Mouse (Mus musculus) MEL (cell line): ENCODE measurements around the gene Osbp2.

Experiments used
- CHD2 ChIP-seq: IDR thresholded peaks from 2 replicates; pipeline ENCODE4 v1.6.1; 2011; ENCODE audit warnings: low read length, improper control_type of control experiment
- CTCF ChIP-seq, 3 experiments: IDR thresholded peaks in 2 of 3; conservative IDR thresholded peaks in 1 of 3; 2 replicates each; pipeline ENCODE4 v1.5.1; 2011 to 2012; ENCODE audit warnings: low read length in 3 of 3, low read depth in 2 of 3, mild to moderate bottlenecking in 2 of 3, improper control_type of control experiment in 1 of 3, inconsistent platforms in 1 of 3, mixed read lengths in 1 of 3, moderate library complexity in 1 of 3; ENCODE audit not compliant: control insufficient read depth in 1 of 3, insufficient read depth in 1 of 3, poor library complexity in 1 of 3, severe bottlenecking in 1 of 3
- KAT2A ChIP-seq: conservative IDR thresholded peaks from 2 replicates; pipeline ENCODE4 v1.6.1; 2012; ENCODE audit warnings: low read depth, low read length, improper control_type of control experiment, inconsistent platforms
- MAX ChIP-seq: IDR thresholded peaks from 2 replicates; pipeline ENCODE4 v1.6.1; 2011; ENCODE audit warnings: low read length, improper control_type of control experiment
- MAZ ChIP-seq: IDR thresholded peaks from 2 replicates; pipeline ENCODE4 v1.6.1; 2012; ENCODE audit warnings: low read depth, mild to moderate bottlenecking, inconsistent platforms, low read length, improper control_type of control experiment
- MYC ChIP-seq: IDR thresholded peaks from 2 replicates; pipeline ENCODE4 v1.6.1; 2011; ENCODE audit warnings: low read depth, mild to moderate bottlenecking, low read length, improper control_type of control experiment, moderate library complexity
- NELFE ChIP-seq: IDR thresholded peaks from 2 replicates; pipeline ENCODE4 v1.6.1; 2011; ENCODE audit warnings: low read depth, low read length, improper control_type of control experiment
- NRF1 ChIP-seq: IDR thresholded peaks from 2 replicates; pipeline ENCODE4 v1.6.1; 2014; ENCODE audit warnings: low read depth, mild to moderate bottlenecking, inconsistent platforms, low read length, improper control_type of control experiment, moderate library complexity; ENCODE audit not compliant: poor library complexity, insufficient read depth, severe bottlenecking
- POLR2A ChIP-seq, 2 experiments: IDR thresholded peaks; 2 replicates each; pipeline ENCODE4 v1.6.1; 2011 to 2012; ENCODE audit warnings: low read length in 2 of 2, mild to moderate bottlenecking in 2 of 2, control low read depth in 1 of 2, improper control_type of control experiment in 1 of 2, low read depth in 1 of 2, moderate library complexity in 1 of 2; ENCODE audit not compliant: control insufficient read depth in 1 of 2, insufficient read depth in 1 of 2, poor library complexity in 1 of 2
- POLR2AphosphoS5 ChIP-seq: IDR thresholded peaks from 2 replicates; pipeline ENCODE4 v1.6.1; 2012; ENCODE audit warnings: low read depth, borderline replicate concordance, mild to moderate bottlenecking, inconsistent platforms, low read length, moderate library complexity, mixed read lengths
- TAL1 ChIP-seq: IDR thresholded peaks from 2 replicates; pipeline ENCODE4 v1.6.1; 2012; ENCODE audit warnings: mild to moderate bottlenecking, inconsistent platforms, low read length, moderate library complexity, mixed read lengths
- TBP ChIP-seq: IDR thresholded peaks from 2 replicates; pipeline ENCODE4 v1.8.0; 2011; ENCODE audit warnings: low read depth, low read length, improper control_type of control experiment

GRCm38 (mm10) chr11:3786564-3786963 is 77.1 kb downstream of the Osbp2 start:
- TF ChIP-seq TBP (no peak), POLR2A (IDR thresholded peaks at IDR 0.05; ENCODE audit: control insufficient read depth in 1 of 2, insufficient read depth in 1 of 2, low read depth in 1 of 2, low read length in 2 of 2, poor library complexity in 1 of 2) (no peak), NELFE (no peak), CTCF (IDR thresholded peaks at IDR 0.05 in 2 of 3, conservative IDR thresholded peaks at IDR 0.05 in 1 of 3; ENCODE audit: control insufficient read depth in 1 of 3, insufficient read depth in 1 of 3, low read depth in 2 of 3, low read length in 3 of 3, poor library complexity in 1 of 3, severe bottlenecking in 1 of 3) (peak; percentile 94 to 99 (median 95)), MAZ (no peak), TAL1 (no peak), MAX (no peak), MYC (no peak), KAT2A (no peak), CHD2 (no peak), NRF1 (no peak), POLR2AphosphoS5 (no peak)
